Mouse (Mus musculus) neutrophil, adult 5-6 weeks (primary cell): ENCODE data around the gene Prex1. TPM values are rescaled to one million over a fixed set of nuclear protein-coding genes. Genes with fewer than 3 reads are reported as not detected.

Experiments used
- ATAC-seq: fragments of 151-379, 151-347 bp; 2 replicates; pipeline ENCODE4 v1.8.0; 2017; ENCODE audit warnings: mild to moderate bottlenecking, moderate TSS enrichment; ENCODE audit not compliant: insufficient number of reproducible peaks, poor library complexity, low FRiP score, severe bottlenecking; ENCODE audit errors: extremely low read depth
- total RNA-seq: library from RNA; stranded (forward); fragments of 200-1000 nt; gene quantifications from 2 replicates; pipeline ENCODE4 v1.2.3, GENCODE M21; 2017

The Prex1 gene
- total RNA-seq, 1 experiment from 2014 or later = 119 TPM

DNA sequence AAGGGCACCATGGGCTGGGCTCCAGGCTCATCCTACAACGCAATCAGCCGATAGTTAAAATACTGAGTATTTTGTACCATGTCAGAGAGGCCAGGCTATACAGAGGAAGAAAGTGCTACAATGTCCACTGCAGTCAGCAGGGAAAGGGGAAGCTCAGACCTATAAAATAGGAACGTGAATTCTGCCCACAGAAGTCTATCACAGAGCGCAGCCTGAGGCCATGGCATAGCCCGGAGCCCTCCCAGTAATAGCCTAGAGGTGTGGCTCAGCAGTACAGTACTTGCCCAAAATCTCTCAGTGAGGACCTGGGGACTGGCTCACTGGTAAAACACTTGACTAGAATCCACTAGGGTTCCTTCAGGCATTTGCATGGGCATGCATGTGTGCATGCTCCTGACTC is 14.1 kb downstream of the Prex1 start:
- ATAC-seq = no peak

DNA sequence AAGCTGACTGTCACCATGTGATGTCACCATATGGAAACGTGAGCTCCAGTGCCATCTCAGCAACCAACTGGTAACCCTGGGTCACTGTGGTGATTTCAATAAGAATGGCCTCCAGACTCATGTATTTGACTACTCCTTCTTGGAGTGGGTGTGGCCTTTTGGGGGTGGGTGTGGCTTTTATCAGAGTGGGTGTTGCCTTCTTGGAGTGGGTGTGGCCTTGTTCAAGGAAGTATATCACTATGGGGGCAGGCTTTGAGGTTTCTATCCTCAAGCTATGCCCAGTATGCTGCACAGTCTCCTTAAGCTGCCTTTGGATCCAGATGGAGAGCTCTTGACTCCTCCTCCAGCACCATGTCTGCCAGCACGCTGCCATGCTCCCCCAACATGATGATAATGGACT is 19.0 kb downstream of the Prex1 start:
- no peak for ATAC-seq

DNA sequence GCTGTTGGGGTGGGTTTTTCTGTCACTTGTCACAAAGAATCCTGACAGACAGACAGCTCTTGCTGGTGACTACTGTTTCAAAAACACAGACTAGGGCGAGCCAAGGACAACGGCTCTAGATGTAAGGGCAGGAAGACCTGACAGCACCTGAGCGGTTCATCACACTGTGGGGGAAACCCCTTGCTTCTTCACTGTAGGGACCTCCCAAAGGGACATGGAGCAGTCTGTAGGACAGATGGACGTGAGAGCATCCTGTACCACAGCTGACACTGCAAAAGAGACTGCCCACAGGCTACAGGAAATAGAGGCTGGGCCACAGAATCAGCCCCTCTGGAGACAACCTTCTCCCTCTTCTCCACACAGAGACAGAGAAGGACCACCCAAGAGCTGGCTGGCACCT is 20.2 kb downstream of the Prex1 start:
- ATAC-seq = no peak

DNA sequence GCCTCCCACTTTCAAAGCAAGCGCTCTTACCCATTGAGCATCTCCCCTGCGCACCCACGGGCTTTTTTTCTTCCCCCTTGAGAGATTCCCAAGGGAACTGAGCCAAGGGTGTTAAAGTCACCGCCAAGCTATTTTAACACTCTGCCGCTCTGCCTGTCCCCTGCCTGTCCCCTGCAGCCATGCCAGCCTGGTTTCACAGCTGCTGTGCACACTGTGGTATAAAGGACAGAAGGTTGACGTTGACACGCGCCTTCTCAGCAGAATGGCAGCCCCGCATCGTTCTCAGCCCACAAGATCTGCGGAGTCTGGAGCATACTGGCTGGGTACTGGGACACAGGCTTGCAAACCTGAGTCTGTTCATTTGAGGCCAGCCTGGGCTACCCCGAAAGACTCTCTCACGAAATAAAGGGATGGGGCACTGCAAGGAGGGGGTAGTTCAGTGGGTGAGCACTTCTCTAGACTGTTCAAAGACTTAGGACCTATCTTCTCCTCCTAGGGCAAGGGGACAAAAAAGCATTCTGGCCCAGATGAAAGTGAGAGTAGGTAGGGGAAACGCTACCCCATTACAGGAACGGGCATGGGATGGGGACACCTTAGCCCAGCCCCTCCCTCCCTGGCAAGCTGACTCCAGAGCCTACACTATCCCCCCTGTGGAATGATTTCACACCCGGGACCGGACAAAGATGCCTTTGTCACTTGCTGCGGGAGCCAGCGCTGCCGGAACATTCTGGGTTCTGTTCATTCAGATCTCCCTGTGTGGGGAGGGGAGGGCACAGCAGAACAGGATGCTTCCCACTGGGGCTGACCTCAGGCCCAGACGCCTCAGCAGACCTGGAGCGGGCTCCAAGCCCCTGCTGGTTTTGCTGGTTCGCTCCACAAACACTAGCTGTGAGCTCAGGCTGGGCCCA is 21.8 kb downstream of the Prex1 start:
- ATAC-seq = no peak

DNA sequence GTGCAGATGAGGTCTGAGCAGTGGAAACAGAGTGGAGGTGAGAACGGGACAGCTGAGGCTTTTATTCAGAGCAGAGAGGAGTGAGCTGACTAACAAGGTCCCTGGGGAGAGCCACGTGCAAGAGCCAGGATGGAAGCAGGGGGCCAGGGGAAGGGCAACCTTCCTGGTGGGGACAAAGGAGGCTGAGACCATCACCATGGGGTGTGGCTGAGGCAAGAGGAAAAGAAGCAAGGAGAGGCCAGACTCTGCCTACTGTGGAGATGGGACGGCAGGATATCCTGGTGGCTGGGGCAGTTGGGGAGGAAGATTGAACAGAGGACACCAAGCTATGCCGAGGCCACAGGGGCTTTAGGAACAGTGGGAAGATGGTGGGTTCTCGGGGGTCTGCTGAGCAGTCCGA is 26.7 kb downstream of the Prex1 start:
- no peak for ATAC-seq

DNA sequence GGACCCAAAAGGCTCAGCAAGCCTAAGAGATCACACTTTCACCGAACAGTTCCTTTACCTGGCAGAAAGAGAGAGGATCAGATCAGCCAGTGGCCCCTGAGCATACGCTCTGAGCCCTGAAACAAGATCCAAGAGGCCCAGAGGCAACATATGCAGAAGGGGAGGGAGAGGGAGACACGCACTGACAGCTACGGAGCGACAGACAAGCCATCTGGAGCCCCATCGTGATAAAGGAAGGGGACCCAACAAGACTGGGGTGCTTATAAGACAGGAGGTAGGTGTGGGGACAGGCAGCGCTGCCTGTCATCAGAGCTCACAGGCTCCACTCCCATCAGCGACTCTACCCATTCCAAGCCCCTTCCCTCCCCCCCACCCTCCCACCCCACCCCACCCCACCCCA is 27.8 kb downstream of the Prex1 start:
- ATAC-seq = no peak

DNA sequence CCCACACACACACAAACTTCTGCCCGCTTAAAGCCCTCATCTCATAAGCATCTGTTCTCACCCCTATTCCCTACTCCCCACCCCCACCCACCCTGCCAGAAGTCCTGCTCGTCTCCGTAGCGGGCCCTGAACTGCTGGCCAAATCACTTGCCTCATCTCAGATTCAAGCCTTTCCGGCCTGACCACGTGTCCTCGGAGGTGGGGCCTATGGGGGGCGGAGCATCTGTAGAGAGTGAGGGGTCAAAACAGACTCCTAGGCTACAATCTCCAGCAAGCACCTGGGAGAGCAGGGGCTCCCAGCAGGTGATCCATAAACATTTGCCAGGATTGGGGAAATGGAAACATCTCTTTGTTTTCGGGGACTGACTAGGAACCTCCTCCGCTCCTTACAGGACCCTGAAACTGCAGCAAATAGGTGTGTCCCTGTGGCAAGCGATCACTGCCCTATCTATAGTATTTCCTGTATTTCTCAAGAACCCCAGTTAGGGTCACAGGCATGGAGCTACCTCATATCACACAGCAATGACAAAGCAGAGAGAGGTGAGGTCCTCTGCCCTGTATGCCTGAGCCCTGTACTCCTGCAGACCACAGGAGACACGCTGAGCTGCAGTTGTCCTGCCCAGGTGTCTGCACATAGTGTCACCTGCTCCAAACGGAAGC is 29.6 kb downstream of the Prex1 start:
- ATAC-seq = 0 out of 2 replicates have a peak, but pooled peaks have one; percentile 18

DNA sequence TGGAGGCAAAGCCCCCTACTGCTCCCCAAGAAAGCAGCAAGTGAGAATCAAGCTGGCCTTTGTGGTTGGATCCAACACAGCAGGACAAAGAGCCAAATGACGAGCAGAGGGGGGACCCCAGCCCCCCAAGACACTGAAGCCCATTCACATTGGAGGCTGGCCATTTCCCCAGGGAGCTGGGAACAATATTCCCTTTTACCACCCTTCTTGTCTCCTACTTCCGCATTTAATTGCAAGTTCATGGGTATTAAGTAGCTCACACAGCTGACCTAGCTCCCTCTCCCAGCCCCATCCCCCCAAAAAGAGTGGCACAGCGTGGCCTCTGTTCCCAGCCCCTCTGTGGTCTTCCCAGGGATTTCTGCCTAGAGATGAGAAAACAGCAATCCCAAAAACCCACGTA is 30.8 kb downstream of the Prex1 start:
- no peak for ATAC-seq

DNA sequence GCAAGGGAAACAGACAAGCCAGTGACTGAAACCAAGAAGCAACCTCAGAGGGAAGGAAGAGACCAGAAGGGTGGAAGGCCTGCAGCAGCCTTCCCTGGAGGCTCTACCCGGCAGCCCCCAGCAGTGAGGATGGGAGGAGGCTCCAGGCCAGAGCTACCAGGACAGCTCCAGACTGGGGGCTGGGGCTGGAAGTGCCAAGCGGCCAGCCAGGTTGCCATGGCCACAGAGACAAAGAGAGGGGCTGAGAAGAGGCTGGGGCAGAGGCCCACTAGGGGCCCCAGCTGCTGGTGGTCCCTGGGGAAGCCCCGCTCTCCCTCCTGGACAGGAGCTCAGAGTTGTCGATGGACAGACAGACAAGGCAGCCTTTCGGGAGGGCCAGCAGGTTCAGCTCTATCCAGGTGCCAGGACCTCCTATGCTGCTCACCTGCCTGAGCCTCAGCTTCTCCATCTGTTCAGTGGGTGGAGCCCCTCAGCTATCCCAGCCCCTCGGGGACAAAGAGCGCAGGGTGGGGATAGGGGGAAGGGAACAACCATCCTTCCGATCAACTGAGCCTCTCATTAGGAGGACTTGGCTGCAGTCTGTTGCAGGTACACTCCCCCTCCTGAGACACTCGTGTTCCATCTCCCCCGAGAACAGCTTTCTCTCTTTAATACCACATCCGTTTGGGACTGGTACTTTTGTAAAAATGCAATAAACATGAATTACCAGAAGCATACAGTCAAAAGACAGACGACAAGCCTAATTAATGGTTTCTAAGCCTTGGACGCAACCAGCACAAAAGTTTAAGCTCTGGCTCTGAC is 34.5 kb downstream of the Prex1 start:
- ATAC-seq = no peak

DNA sequence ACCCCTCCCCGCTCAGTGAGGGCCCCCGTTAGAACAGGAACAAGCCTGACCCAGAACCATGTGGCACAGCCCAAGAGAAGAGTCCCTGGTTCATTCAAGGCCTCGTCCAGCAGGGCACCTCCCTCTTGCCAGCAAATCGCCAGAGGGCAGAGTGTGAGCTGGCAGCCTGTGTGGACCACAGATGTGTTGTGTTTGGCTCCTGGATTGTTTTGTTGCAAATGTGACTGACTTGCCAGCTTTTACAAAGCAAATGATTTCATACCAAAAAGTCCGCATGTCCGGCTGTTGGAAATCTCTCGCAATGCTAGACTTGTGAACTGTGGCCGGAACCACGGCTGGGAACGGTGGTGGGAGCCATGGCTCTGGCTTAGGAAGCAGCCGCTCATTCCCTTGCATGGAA is 36.7 kb downstream of the Prex1 start:
- no peak for ATAC-seq

DNA sequence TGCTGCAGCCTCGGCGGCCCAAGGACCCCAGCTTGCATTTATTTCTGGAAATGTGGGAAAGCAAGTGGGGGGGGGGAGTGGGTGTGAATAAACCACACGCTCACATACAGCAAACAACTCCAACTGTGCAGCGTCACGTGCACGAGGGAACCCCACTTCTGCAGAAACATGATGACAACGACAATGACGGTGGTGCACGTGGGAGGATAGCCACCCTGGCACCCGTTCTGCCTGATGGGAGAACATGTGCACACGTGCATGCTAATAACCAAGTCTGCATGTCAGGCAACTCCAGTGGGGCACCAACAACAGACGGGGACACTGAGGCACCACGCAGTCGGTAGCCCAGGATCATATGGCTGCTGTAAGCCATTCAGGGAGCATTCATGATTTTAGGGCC is 37.1 kb downstream of the Prex1 start:
- no peak for ATAC-seq

DNA sequence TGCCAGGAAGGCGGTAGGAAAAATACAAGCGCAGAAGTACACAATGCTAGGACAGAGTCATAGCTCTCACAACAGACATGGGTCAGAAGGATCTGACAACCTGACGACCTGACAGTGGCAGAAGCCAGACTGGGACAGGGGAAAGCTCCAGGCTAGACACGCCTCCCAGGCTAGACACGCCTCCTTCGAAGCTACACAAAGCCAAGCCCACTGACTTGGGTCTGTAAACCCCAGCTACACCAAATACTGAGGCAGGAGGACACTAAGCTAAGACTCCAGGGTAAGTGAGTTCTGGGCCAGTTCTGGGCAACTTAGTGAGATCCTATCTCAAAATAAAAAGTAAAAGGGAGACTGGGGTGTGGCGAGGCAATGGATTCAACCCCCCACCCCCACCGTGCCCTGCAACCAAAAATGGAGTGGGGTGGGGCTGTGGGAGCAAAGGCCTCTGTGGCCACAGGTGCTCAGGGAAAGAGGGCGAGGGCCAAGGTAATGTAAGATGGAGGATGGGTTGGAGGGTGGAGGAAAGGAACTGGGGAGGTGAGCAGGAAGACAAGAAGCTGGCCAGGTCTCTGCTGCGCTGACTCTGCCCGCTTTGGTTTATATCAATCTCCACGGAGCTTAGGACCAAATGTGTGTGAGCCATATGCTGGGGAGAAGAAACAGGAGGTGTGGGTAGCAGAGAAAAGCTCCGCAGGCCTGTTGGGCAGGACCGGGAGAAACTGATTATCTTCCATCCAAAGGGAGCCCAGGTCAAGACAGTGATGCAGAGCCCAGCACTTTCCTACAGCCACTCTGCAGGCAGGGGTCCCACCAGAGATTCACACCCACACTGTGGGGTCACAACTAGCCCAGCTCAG is 37.8 kb downstream of the Prex1 start:
- no peak for ATAC-seq

DNA sequence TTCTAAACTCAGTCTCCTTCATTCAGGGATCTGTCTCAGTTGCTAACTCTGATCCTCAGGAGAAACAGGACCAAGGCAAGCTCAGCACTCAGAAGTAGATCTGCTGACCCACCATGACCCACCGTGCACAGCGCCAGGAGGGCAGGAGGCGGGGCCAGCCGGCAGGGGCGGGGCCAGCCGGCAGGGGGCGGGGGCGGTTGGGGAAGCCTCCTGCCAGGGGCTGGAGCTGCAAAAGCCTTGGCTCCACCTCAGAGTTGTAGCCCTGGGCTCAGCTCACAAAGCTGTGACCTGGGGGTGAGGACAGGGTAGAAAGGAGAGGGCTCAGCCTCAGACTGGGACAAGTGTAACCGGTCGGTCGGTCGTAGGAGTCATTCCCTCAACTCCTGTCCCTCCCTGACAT is 38.9 kb downstream of the Prex1 start:
- ATAC-seq = no peak

DNA sequence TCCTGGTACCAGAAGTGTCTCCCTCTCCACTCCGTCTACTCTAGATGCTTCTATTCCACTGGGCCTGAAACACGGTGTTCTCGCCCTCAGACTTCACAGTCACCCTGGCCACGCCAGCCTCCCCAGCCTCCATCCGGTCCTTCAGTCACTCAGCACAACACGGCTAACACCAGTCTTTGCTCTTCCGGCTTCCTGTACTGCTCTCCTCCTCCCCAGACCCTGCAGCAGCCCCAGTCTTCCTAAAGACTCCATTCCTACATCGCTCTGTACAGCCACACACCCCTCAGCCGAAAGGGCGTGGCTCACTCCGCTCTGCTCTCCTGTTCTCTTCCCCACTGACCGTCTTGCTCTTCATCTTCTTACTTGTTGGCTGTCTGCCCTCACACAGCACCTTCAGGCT is 39.7 kb downstream of the Prex1 start:
- ATAC-seq = peak; percentile 21

DNA sequence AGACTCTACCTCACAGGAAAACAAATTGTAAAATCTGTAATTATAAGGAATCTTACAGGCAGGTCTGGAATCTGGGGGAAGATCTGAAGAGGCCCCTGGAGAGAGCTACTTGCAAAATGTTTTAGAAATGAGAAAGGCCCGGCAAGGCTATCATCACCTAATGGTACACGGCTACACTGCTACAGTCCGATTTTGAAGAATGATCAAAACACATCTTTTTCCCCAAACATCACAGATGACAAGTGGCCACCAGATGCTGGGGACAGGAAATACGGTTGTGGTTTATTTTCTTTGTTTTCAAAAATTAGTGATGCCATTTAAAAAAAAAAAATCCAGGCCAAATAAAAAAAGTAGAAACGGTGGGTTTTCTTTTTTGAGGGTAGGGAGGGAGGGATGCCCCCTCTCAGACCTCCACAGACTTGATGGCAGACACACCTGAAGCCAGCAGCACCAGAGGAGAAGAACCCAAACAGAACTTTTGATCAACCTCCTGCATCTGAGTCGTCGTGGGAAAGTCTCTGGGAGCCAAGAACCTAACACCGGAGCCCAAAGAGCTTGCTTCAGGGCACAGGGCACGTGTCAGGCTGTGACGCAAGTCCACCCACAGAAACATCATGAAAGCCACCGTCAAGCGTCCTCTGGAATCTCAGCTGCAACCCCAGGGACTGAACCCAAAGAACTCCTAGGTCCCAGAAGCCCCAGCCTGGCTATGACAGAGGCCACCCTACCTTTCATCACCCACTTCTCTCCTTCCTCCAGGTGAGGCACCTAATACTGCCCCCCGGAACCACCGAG is 41.3 kb downstream of the Prex1 start:
- ATAC-seq = no peak

DNA sequence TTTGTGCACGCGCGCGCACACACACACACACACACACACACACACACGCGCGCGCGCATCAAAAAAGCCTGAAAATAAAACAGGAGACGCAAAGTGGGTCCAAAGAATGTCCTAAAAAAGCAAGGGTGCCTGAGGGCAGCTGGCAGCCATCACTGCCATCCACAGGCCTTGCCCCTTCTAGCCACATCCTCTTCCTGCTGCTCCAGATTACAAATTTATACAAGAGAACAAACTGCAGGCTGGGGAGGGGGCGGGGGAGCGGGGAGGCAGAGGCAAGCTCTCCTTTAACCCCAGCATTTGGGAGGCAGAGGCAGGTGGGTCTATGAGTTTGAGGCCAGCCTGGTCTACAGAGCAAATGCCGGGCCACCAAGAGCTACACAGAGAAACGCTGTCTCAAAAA is 42.0 kb downstream of the Prex1 start:
- ATAC-seq = no peak

DNA sequence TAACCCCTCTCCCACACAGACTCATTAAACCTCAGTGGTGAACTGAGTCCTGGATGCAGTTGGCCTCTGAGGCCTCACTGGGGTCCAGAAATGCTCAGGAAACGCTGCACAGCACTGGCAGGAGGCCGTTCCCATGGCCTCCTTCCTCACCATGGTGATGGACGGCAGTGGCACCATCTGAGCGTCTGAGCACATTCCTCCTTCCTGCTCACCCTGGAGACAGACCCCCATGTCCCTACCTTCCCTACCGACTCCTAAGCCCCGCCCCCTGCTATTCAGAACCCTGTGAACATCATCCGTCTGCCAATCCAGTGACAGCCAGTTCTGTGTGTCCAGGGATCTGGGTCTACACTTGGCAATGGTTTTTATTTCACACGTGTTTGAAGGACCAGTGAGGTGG is 42.6 kb downstream of the Prex1 start:
- no peak for ATAC-seq

DNA sequence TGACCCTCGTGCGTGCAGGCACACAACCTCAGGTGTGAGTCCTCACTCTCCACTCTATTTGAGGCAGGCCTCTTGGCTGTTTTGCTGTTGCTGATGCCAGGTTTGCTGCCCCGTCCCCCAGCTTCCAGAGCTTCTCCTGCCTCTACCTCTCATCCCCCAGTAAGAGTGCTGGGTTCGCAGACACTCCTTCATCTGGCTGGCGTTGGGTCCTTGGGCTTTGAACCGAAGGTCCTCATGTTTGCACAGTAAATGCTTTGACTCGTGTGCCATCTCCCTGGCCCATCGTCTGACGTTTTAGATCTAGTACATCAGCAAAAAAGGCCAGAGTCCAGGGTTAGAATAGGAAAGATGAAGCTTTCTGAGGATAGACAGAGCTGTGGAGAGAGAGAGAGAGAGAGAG is 43.7 kb downstream of the Prex1 start:
- ATAC-seq = no peak
